Mouse (Mus musculus) kidney, embryonic 14.5 days (tissue): ENCODE data around the gene Arrb2. TPM values are rescaled to one million over a fixed set of nuclear protein-coding genes. Genes with fewer than 3 reads are reported as not detected.

Source experiments
- ATAC-seq: fragments of 200-750 bp; cut with Nextera tagmentation; 2 replicates; pipeline ENCODE4 v1.8.0; 2017; ENCODE audit warnings: moderate number of reproducible peaks, mild to moderate bottlenecking, moderate TSS enrichment, moderate library complexity; ENCODE audit not compliant: low FRiP score, low TSS enrichment
- H3K27ac ChIP-seq: fragments of 300-500 bp; sonication (generic); 2 replicates; pipeline ENCODE4 v1.5.1; 2014; ENCODE audit warnings: low read depth, mild to moderate bottlenecking, low read length, moderate library complexity, mixed read lengths
- H3K27me3 ChIP-seq: fragments of 300-500 bp; sonication (generic); 2 replicates; pipeline ENCODE4 v1.6.1; 2014; ENCODE audit warnings: mild to moderate bottlenecking, low read length; ENCODE audit not compliant: control insufficient read depth, insufficient read depth
- H3K36me3 ChIP-seq: fragments of 300-500 bp; sonication (generic); 2 replicates; pipeline ENCODE4 v1.6.1; 2014; ENCODE audit warnings: low read length, mixed read lengths; ENCODE audit not compliant: control insufficient read depth, insufficient read depth
- H3K4me1 ChIP-seq: fragments of 300-500 bp; sonication (generic); 2 replicates; pipeline ENCODE4 v1.6.1; 2014; ENCODE audit warnings: low read length, mixed read lengths; ENCODE audit not compliant: control insufficient read depth, insufficient read depth
- H3K4me2 ChIP-seq: fragments of 300-500 bp; sonication (generic); replicated peaks from 2 replicates; pipeline ENCODE4 v1.6.1; 2014; ENCODE audit warnings: low read depth, mild to moderate bottlenecking, low read length
- H3K4me3 ChIP-seq: fragments of 300-500 bp; sonication (generic); 2 replicates; pipeline ENCODE4 v1.5.1; 2014; ENCODE audit warnings: mild to moderate bottlenecking, low read length
- H3K9ac ChIP-seq: fragments of 300-500 bp; sonication (generic); 2 replicates; pipeline ENCODE4 v1.6.1; 2014; ENCODE audit warnings: low read depth, mild to moderate bottlenecking, low read length, moderate library complexity
- H3K9me3 ChIP-seq: fragments of 300-500 bp; sonication (generic); 2 replicates; pipeline ENCODE4 v1.6.1; 2016; ENCODE audit warnings: low read length; ENCODE audit not compliant: control insufficient read depth
- WGBS: fragments of 180-500 bp; shearing (Covaris S2); extraction: QIAGEN DNeasy Blood & Tissue Kit; methylation state at CpG from one replicate; pipeline ENCODE4 v1.1.7; 2014; 5-methylcytosine and 5-hydroxymethylcytosine counted together
- polyA plus RNA-seq: library from polyadenylated mRNA; unstranded; fragments of >200 nt; fragmentation: Nextera tagmentation; extraction: Ambion mirVana; gene quantifications from 2 replicates; pipeline ENCODE4 v1.2.1, GENCODE M21; 2014

The Arrb2 gene
- polyA plus RNA-seq, 1 experiment from 2014 or later, result 11.0 TPM

DNA sequence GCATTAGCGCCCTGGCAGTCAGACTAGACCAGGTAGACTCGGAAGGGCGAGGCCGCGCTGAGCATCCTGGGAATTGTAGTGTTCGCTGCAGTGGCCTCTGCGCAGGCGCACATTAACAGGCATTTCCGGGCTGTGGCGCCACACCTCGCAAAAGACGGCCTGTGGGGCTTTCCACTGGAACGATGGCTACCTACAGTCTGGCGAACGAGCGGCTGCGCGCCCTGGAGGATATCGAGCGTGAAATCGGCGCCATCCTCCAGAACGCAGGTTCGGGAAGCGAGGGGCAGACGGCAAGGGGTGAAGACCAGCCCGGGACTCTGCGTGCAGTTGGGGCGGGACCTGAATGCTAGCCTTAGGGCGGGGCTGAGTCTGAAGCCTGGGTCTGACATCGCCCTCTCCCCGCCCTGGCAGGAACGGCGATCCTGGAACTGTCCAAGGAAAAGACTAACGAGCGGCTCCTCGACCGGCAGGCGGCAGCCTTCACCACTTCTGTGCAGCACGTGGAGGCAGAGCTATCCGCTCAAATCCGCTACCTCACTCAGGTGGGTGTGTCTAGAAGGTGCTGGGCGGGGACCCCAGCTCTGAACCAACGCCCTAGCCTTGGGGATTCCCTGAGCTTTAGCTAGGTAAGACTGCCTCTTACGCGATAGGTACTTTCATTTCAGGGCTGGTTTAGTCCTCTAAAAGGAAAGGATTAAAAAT, 19.5 kb downstream of the Arrb2 start, which contains the start of gene Med11:
Gene Med11 (plus strand): TSS at position 123 of the 702 bp plus-strand sequence.
- peak within 1 kb of the TSS; percentile 73 for H3K4me2 ChIP-seq
- H3K27ac ChIP-seq, result peak within 1 kb of the TSS; percentile 92
- peak within 1 kb of the TSS; percentile 63 for H3K4me3 ChIP-seq
- ATAC-seq, result peak; percentile 97
- peaks cover 7% of the 10 kb centered on the region; the same call in 1 of the 2 replicates for H3K4me1 ChIP-seq
- H3K27me3 ChIP-seq, result no peaks in the 10 kb centered on the region
- H3K9ac ChIP-seq, result peak within 1 kb of the TSS; percentile 78
- no peaks in the 10 kb centered on the region for H3K9me3 ChIP-seq
- under 1% methylated on average over 45 of the region's 46 CpGs for WGBS
- H3K36me3 ChIP-seq, result peaks cover 6% of the 10 kb centered on the region; the same call in 1 of the 2 replicates

DNA sequence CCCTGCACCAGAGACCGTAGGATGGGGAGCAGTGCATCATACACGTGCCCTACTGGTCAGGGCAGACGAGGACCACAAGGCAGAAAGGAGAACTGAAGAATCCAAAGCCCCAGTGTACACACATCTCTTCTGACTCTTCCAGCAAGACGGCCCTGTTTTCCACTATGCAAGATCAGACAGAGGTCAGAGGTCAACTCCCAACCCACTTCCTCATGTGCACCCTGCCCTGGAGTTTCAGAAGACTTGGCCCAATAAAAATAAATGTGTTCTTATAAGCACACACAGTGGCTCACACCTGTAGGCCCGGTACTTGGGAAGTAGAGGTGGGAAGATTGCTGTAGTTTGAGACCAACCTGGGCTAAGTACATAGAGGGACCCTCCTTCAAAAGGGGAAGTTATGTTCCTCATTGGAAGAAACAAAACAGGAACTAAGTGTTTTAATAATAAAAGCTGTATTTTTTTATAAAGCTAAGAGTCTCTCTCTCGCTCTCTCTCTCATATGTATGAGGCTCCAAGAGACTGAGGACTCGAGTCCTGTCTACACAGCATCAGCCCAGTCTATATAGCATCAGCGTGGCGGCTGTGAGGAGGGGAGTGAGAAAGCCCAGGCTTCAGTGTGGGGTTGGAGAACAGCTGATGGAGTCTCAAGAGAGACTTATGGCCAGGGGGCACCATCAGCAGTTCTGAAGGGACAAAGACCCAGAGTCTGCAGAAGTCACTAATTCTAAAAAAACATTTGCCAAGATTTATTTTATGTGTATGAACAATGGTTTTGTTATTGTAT, 21.0 kb downstream of the Arrb2 start:
- no peak for ATAC-seq
- H3K4me1 ChIP-seq, result peaks cover 7% of the 10 kb centered on the region; the same call in 1 of the 2 replicates

DNA sequence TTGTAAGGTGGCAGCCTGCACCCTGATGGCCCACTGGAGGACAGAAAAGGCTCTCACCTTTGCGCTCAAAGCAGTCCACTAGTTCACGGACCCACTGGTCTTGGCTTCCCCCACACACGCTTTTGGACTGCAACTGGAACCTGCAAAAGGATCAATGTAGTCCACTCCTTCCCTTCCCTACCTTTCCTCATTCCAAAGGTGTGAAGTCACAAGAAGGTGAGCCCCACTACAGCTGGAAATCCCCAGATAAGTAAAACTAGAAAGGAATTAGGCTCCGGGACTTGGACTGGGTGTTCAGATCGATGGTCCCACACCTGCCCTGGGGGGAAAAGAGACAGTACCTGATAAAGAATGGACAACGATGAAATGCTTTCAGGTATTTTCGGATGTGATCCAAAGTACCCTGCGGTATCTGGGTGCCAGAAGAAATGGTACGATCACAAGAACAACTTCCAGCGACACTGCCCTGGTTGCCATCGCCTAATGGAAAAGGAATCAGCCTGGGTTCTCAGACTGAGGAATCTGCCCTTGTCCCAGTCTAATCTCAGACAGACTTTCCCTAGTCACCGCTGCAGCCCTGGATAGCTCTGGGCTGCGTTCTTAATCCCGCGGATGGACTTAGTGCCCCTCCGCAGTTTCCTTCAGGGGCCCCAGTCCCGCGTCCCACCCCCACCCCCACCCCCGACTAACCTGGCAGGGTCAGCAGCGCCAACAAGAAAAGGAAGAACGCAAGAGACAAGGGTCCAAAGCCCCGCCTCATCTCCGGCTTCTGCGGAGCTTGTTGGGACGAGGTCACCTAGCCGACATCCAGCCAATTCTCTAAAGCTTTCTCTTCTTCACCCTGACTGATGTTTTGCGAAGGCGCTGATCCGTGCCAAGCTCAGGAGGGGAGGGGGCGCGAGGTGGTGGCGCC, 26.5 kb downstream of the Arrb2 start, which contains the start of gene Zmynd15:
Gene Zmynd15 (plus strand): TSS at position 746 of the 913 bp plus-strand sequence.
- Histone ChIP-seq H3K9me3 (no peaks in the 10 kb centered on the region), H3K27ac (no peak within 1 kb of the TSS), H3K4me1 (peaks cover 9% of the 10 kb centered on the region; the same call in 1 of the 2 replicates), H3K4me3 (peak within 1 kb of the TSS; percentile 60), H3K27me3 (peaks cover 21% of the 10 kb centered on the region), H3K36me3 (peaks cover 3% of the 10 kb centered on the region; the same call in 1 of the 2 replicates), H3K9ac (peak within 1 kb of the TSS; percentile 55), H3K4me2 (peak within 1 kb of the TSS; percentile 98)
- 18% methylated on average over 32 of the region's 32 CpGs for WGBS
- no peak for ATAC-seq

More for the DNA sequence above, 21.0 kb downstream of the Arrb2 start:
- Histone ChIP-seq H3K9me3 (no peaks in the 10 kb centered on the region), H3K9ac (no peak overlapping the region), H3K4me3 (no peak overlapping the region), H3K4me2 (no peak overlapping the region), H3K27ac (no peak overlapping the region), H3K36me3 (peaks cover 6% of the 10 kb centered on the region; the same call in 1 of the 2 replicates), H3K27me3 (no peaks in the 10 kb centered on the region)
- WGBS, result 91% methylated on average over 9 of the region's 9 CpGs

DNA sequence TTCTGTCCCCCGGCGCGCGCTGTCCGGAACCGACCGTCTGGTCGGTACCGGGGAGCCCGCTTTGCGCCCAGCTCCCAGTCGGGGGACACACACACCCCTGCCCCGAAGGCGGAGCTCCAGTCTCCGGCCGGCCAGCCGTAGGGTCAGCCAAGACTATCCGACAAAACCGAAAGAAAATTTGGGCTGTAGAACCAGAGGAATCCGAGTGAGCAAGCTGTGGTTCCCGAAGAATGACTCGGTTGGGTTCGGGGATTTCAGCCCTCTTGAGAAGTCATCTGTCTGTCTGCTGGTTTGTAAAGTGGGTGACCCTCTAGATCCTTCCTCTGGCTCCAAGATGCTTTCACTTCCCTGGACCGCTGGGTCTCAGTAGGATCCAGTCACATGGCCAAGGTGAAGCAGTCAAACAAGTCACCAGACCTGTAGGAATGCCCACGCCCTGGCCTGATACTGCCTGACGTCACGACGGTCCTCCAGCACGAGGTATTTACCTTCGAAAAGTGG, 27.2 kb downstream of the Arrb2 start, which contains the start of gene Cxcl16:
Gene Cxcl16 (minus strand): TSS at position 384 of the 501 bp plus-strand sequence.
- 3% methylated on average over 30 of the region's 30 CpGs for WGBS
- Histone ChIP-seq H3K4me2 (peak within 1 kb of the TSS; percentile 98), H3K27me3 (peaks cover 28% of the 10 kb centered on the region), H3K9ac (peak within 1 kb of the TSS; percentile 55), H3K4me3 (peak within 1 kb of the TSS; percentile 60), H3K9me3 (no peaks in the 10 kb centered on the region), H3K27ac (no peak within 1 kb of the TSS), H3K4me1 (peaks cover 9% of the 10 kb centered on the region; the same call in 1 of the 2 replicates), H3K36me3 (no peaks in the 10 kb centered on the region)
- ATAC-seq, result peak; percentile 56; the same call in 1 of the 2 replicates

DNA sequence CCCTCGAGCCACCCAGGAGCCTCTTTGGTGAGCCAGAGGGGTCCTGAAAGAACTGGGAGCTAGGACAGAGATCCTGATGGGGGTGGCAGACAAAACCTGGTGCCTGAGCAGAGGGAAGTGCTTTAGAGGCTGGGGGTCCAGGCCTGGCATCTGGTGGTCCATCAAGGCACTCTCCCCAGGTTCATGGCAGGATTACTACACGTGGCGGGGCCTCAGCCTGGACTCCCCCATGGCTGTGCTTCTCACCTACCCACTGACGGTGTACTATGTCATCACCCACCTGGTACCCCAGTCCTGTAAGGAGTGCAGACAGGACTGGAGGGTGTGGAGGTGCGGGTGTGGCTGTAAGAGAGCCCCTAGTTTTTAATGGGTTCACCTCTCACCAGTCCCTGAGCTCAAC, 31.5 kb downstream of the Arrb2 start:
- Histone ChIP-seq H3K9ac (no peak overlapping the region), H3K9me3 (no peaks in the 10 kb centered on the region), H3K36me3 (no peaks in the 10 kb centered on the region), H3K27ac (no peak overlapping the region), H3K4me3 (no peak overlapping the region), H3K4me2 (no peak overlapping the region), H3K4me1 (peaks cover 15% of the 10 kb centered on the region; the same call in 1 of the 2 replicates), H3K27me3 (peaks cover 31% of the 10 kb centered on the region)
- WGBS, result 75% methylated on average over 5 of the region's 5 CpGs
- no peak; the same call in 1 of the 2 replicates for ATAC-seq

DNA sequence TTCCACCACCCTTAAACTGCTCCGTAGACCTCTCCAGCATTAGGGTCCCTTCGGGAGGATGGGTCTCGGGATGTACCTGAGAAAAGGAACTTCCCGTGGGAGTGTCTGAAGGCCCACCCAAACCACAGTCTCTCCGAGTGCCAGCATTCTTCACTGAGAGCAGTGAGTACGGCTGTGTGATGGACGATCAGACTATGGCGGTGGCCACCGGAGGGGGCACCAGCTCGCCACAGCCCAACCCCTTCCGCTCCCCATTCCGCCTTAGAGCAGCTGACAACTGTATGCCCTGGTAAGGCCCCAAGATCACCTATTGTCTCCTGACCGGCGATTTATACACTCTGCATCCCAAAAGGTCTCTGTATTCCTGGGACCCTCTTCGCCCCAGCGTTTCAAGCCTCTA, 32.8 kb downstream of the Arrb2 start:
- H3K4me2 ChIP-seq, result peak overlapping the region; percentile 46
- peaks cover 10% of the 10 kb centered on the region; the same call in 1 of the 2 replicates for H3K4me1 ChIP-seq
- H3K9me3 ChIP-seq, result no peaks in the 10 kb centered on the region
- H3K36me3 ChIP-seq, result no peaks in the 10 kb centered on the region
- peaks cover 19% of the 10 kb centered on the region for H3K27me3 ChIP-seq
- ATAC-seq, result 0 out of 2 replicates have a peak, but pooled peaks have one; percentile 41
- peak overlapping the region; percentile 25 for H3K4me3 ChIP-seq
- H3K27ac ChIP-seq, result no peak overlapping the region
- H3K9ac ChIP-seq, result peak overlapping the region; percentile 28; the same call in 1 of the 2 replicates
- WGBS, result 24% methylated on average over 16 of the region's 16 CpGs

- Histone ChIP-seq H3K4me3 (peak overlapping the region; percentile 25), H3K9ac (peak overlapping the region; percentile 28; the same call in 1 of the 2 replicates), H3K4me1 (peaks cover 10% of the 10 kb centered on the region; the same call in 1 of the 2 replicates), H3K27me3 (peaks cover 14% of the 10 kb centered on the region; the same call in 1 of the 2 replicates), H3K27ac (no peak overlapping the region), H3K9me3 (no peaks in the 10 kb centered on the region), H3K4me2 (peak overlapping the region; percentile 46), H3K36me3 (no peaks in the 10 kb centered on the region)
- 14% methylated on average over 23 of the region's 23 CpGs for WGBS
- ATAC-seq, result no peak
Measured at GRCm38 (mm10) chr11:70465824-70466223, 33.4 kb downstream of the Arrb2 start.
